Mouse (Mus musculus) midbrain, embryonic 16.5 days (tissue): ENCODE data around the gene Plpp3. TPM values are rescaled to one million over a fixed set of nuclear protein-coding genes. Genes with fewer than 3 reads are reported as not detected.
A peak's percentile ranks its signal among the peaks of the same experiment; 100 is the strongest.

Experiments used
- ATAC-seq: fragments of 200-750 bp; cut with Nextera tagmentation; 2 replicates; pipeline ENCODE4 v1.8.0; 2017; ENCODE audit warnings: moderate TSS enrichment
- H3K27ac ChIP-seq: fragments of 300-500 bp; sonication (generic); 2 replicates; pipeline ENCODE4 v1.5.1; 2014; ENCODE audit warnings: mild to moderate bottlenecking, low read length, mixed read lengths
- H3K27me3 ChIP-seq: fragments of 300-500 bp; sonication (generic); 2 replicates; pipeline ENCODE4 v1.6.1; 2014; ENCODE audit warnings: low read depth, low read length, mixed read lengths; ENCODE audit not compliant: control insufficient read depth, insufficient read depth
- H3K36me3 ChIP-seq: fragments of 300-500 bp; sonication (generic); 2 replicates; pipeline ENCODE4 v1.6.1; 2014; ENCODE audit warnings: mild to moderate bottlenecking, low read length, moderate library complexity, mixed read lengths; ENCODE audit not compliant: control insufficient read depth, insufficient read depth
- H3K4me1 ChIP-seq: fragments of 300-500 bp; sonication (generic); 2 replicates; pipeline ENCODE4 v1.6.1; 2014; ENCODE audit warnings: mild to moderate bottlenecking, low read length, mixed read lengths; ENCODE audit not compliant: control insufficient read depth, insufficient read depth
- H3K4me2 ChIP-seq: fragments of 300-500 bp; sonication (generic); 2 replicates; pipeline ENCODE4 v1.6.1; 2014; ENCODE audit warnings: mild to moderate bottlenecking, low read length, mixed read lengths
- H3K4me3 ChIP-seq: fragments of 300-500 bp; sonication (generic); 2 replicates; pipeline ENCODE4 v1.5.1; 2014; ENCODE audit warnings: low read depth, mild to moderate bottlenecking, low read length, moderate library complexity, mixed read lengths
- H3K9ac ChIP-seq: fragments of 300-500 bp; sonication (generic); 2 replicates; pipeline ENCODE4 v1.6.1; 2014; ENCODE audit warnings: low read depth, low read length, mixed read lengths
- H3K9me3 ChIP-seq: fragments of 300-500 bp; sonication (generic); replicated peaks from 2 replicates; pipeline ENCODE4 v1.6.1; 2014; ENCODE audit warnings: mild to moderate bottlenecking, low read length, mixed read lengths; ENCODE audit not compliant: control insufficient read depth, poor library complexity, severe bottlenecking
- WGBS: fragments of 180-500 bp; shearing (Covaris S2); extraction: QIAGEN DNeasy Blood & Tissue Kit; methylation state at CpG from one replicate; pipeline ENCODE4 v1.1.7; 2014; 5-methylcytosine and 5-hydroxymethylcytosine counted together
- polyA plus RNA-seq: library from polyadenylated mRNA; unstranded; fragments of >200 nt; fragmentation: Nextera tagmentation; extraction: Ambion mirVana; gene quantifications from 2 replicates; pipeline ENCODE4 v1.2.1, GENCODE M21; 2015

The Plpp3 gene
- polyA plus RNA-seq, 1 experiment from 2014 or later = 102 TPM

DNA sequence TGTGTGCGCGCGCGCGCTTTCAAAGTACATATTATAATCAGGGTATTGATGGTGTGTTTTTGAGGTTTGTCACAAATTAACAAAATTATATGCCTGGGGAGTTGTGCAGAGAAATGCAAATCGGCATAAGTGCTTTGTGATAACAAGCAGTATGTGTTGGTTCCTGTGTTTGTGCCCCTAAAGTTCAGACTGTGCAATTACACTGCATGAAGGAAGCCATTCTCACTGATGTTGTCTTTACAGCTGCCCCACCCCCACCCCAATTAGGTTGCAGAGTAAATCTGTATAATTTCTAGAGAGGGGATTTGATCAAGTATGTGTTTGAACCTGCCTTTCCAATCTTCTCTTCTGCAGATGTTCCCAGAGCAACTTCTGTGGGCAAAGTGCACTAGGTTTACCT, 7.8 kb downstream of the Plpp3 start:
- Histone ChIP-seq H3K4me3 (no peak overlapping the region), H3K9me3 (no peaks in the 10 kb centered on the region), H3K4me1 (peaks cover 14% of the 10 kb centered on the region), H3K36me3 (no peaks in the 10 kb centered on the region), H3K4me2 (no peak overlapping the region), H3K9ac (no peak overlapping the region), H3K27ac (no peak overlapping the region), H3K27me3 (no peaks in the 10 kb centered on the region; the same call in 1 of the 2 replicates)
- ATAC-seq = no peak
- 92% methylated on average over 6 of the region's 6 CpGs for WGBS

DNA sequence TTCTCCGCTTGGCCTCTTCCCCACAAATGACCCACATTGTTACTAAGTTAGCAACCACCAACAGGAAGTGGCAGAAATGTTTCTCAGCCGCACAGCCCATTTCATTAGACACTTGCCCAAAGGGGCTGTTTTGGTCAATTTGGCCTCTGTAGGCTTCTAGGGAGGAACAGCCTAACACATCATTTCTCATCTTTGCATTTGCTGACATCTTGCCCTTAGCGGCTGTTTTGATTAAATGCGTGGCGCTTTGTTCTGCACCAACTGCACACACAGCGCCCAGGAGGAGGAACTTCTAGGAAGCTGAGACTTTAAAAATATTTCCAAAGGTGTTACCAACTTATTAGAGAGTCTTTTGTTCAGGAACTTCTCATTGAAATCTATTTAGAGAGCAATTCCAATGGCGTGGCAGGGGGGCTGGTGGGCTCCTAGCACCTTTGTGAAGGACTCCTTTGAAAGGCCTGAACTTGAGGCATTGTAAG, 12.0 kb downstream of the Plpp3 start:
- H3K4me3 ChIP-seq = no peak overlapping the region
- peak overlapping the region; percentile 35 for H3K4me2 ChIP-seq
- H3K9ac ChIP-seq = no peak overlapping the region
- peaks cover 24% of the 10 kb centered on the region for H3K4me1 ChIP-seq
- no peaks in the 10 kb centered on the region; the same call in 1 of the 2 replicates for H3K27me3 ChIP-seq
- H3K27ac ChIP-seq = peak overlapping the region; percentile 81
- WGBS = 20% methylated on average over 7 of the region's 7 CpGs
- no peaks in the 10 kb centered on the region for H3K36me3 ChIP-seq
- no peak for ATAC-seq
- no peaks in the 10 kb centered on the region for H3K9me3 ChIP-seq

DNA sequence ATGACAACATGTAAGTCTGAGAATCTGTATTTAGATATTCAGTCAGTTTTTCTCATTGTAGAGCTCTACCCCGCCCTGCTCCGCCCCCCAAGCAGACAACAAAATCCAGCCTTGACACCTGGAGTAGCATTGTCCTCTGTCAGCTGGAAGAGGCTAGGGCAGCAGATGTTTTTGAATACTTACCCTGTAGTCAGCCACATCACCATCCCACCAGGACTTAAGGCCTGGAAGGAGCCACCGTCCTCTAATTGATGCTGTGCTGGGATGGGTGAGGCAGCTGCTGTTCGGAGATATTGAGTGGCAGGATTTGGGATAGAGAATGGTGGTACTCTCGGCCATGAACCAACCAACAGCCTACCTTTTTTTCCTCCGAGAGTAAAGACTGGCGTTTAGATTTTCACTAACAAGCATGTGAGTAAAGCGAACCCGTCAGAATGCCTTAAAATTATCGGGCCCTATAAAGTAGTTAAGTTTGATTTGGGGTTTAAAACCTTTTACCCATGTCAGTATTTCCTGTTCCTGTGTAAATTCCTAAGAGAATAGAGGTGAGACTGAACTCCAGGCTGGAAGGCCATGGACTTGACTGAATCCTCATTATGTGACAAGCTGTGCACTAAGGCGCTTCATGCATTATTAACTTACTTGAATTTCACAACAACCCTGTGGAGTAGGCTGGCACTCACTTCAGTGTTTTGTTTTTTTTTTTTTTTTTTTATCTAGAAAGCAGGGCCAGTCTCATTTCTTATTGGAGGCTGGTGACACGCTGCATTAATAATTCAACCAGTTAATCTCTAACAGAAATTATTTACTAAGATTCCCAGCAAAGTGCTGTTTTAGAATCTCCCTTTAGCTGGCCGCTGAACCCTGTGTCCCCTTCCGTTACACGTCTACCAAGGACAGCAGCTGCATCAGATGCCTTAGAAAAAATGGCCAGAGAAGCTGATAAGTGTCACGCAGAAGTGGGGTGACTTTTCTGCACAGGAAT, 13.0 kb downstream of the Plpp3 start:
- peak; percentile 49; the same call in 1 of the 2 replicates for ATAC-seq
- Histone ChIP-seq H3K4me1 (peaks cover 24% of the 10 kb centered on the region), H3K4me2 (peak overlapping the region; percentile 35), H3K4me3 (no peak overlapping the region), H3K9me3 (no peaks in the 10 kb centered on the region), H3K36me3 (no peaks in the 10 kb centered on the region), H3K9ac (no peak overlapping the region), H3K27ac (peak overlapping the region; percentile 81), H3K27me3 (no peaks in the 10 kb centered on the region; the same call in 1 of the 2 replicates)
- 14% methylated on average over 16 of the region's 16 CpGs for WGBS

DNA sequence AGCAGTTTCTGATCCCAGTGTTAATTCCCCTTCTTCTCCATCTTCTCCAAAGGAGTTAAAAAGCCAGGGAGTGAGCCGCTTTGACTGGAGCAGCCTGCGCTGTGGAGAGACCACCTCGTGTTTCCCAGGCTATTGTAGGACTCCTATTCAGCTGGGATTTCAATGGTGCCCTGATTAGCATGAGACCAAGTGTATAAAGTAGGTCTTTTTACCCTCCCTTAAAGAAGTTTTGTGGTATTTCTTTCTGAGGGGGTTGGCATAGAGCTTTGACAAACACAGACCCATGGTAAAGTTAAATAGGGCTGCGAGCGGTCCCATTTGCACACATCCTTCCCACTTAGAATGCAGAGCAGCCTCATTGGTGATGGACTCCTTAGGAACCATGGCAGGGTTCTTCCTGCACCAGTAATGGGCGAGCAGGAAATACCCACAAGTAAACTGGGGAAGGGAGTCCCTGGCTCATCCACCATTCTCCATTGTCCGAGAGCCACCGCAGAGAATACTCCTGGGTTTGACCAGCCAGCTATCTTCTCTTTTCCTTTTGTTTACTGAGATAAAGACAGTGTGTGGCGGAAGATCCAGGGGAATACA, 13.8 kb downstream of the Plpp3 start:
- Histone ChIP-seq H3K36me3 (no peaks in the 10 kb centered on the region), H3K4me1 (peaks cover 25% of the 10 kb centered on the region), H3K9me3 (no peaks in the 10 kb centered on the region), H3K4me3 (no peak overlapping the region), H3K9ac (peak overlapping the region; percentile 28; the same call in 1 of the 2 replicates), H3K27ac (peak overlapping the region; percentile 81), H3K27me3 (no peaks in the 10 kb centered on the region; the same call in 1 of the 2 replicates), H3K4me2 (peak overlapping the region; percentile 30; the same call in 1 of the 2 replicates)
- WGBS = 17% methylated on average over 9 of the region's 9 CpGs
- peak; percentile 88 for ATAC-seq

DNA sequence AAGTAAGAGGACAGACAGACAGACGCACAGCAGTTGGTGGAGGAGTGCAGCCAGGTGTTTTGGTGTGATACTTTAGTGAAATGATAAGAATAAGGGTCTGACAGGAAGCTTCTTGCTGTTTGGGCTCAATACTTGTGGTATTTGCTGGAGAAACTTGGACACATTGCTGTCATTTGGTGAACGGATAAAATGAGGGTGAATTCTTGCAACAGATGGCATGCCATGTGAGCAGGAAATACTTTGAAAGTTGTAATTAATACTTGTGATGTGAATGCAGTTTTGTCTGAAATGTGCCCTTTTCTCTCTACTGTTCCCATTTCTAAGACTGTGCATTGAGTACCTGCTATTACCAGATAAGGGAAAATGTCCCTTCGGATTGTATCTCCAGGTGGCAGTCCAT, 14.3 kb downstream of the Plpp3 start:
- H3K4me1 ChIP-seq = peaks cover 27% of the 10 kb centered on the region
- H3K9me3 ChIP-seq = no peaks in the 10 kb centered on the region
- WGBS = 42% methylated on average over 3 of the region's 3 CpGs
- peak overlapping the region; percentile 81 for H3K27ac ChIP-seq
- H3K27me3 ChIP-seq = no peaks in the 10 kb centered on the region; the same call in 1 of the 2 replicates
- no peak for ATAC-seq
- H3K9ac ChIP-seq = peak overlapping the region; percentile 28; the same call in 1 of the 2 replicates
- H3K4me2 ChIP-seq = peak overlapping the region; percentile 30; the same call in 1 of the 2 replicates
- no peak overlapping the region for H3K4me3 ChIP-seq
- H3K36me3 ChIP-seq = no peaks in the 10 kb centered on the region

DNA sequence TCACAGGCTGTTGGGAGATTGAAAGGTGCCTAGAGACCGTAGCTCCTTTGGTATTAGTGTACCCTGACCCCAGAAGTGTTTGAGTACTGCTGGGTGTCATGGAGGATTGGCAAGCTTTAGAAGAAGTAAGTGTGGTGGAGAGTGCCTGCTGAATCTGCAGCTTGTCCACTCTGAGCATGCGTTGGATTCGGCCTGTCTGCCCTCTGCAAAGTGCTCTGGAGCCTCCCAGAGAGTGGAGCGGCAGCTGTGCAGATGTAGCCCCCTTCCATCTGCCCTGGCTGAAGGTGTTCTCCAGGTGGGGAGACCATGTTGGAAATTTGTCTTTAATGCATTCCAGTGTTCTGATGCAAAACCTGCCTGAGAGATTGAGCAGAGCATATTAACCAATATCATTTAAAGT, 17.6 kb downstream of the Plpp3 start:
- Histone ChIP-seq H3K9me3 (no peaks in the 10 kb centered on the region), H3K4me1 (peaks cover 19% of the 10 kb centered on the region), H3K9ac (no peak overlapping the region), H3K27ac (peak overlapping the region; percentile 66), H3K4me2 (no peak overlapping the region), H3K4me3 (no peak overlapping the region), H3K27me3 (no peaks in the 10 kb centered on the region), H3K36me3 (no peaks in the 10 kb centered on the region)
- no peak for ATAC-seq
- WGBS = 75% methylated on average over 4 of the region's 4 CpGs

DNA sequence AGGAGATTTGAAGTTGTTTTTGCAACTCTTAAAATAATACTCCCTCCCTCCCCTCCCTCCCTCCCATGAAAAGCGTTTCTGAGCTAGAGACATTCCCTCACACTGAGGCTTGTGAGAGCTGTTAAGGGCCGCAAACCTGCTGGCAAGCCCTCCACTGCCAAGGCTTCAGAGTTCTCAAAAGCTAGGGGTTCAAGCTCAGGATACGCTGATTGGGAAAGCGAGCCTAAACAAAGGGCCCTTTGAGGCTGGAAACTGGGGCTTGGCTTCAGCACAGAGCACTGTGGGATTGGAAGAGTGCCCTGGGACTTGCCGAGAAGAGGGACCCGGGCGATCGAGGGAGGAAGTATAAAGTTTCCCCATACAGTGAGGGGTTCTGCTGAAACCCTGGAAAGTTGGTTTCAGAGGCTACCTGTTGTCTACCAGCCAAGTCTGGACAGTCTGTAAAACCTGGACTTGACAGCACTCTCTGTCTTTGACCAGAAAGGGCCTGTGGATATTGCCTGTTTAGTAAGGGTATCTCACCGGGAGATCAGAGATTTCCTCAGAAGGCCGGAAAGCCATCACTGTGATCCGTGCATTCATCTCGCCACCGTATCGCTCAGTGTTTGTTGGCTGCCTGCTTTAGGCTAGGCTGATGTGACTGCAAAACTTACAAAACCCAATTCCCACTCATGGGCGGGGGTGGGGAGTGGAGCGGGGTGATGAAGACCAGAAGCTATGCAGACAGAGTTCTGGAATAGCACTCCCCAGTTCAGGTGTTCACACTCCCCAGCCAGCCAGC, 18.3 kb downstream of the Plpp3 start:
- Histone ChIP-seq H3K27me3 (no peaks in the 10 kb centered on the region), H3K4me1 (peaks cover 13% of the 10 kb centered on the region), H3K9me3 (no peaks in the 10 kb centered on the region), H3K27ac (peak overlapping the region; percentile 67), H3K9ac (no peak overlapping the region), H3K4me2 (no peak overlapping the region; the same call in 1 of the 2 replicates), H3K4me3 (no peak overlapping the region), H3K36me3 (no peaks in the 10 kb centered on the region)
- peak; percentile 61; the same call in 1 of the 2 replicates for ATAC-seq
- WGBS = 53% methylated on average over 16 of the region's 16 CpGs

DNA sequence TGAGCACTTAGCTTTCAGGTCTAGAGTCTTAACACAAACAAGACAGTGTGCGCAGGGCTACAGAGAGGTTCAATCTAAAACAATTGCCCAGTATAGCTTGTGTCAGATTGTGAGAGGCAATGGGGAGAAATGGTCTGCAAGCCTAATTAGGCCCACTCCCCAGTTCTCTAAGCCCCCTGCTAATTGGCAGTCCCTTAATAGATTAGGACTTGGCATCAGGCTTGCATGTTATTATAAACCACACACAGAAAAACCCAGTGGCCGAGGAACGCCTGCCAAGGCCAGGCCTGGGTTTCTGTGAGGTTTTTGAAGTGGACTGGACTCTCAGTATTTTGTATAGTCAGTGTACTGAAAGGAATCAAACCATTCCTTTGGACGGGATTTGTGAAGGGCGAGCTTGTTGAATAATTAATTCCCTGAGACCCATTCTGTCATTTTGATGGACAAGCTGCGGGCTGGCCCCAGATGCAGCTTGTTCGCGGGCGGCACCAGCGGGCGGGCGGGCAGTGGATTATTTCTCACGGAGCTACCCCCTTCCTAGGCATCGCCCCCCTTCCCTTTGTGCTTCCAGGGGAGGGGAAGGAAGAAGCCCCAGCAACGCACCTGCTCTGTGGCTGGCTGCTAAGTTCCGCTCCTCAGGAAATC, 24.0 kb downstream of the Plpp3 start:
- Histone ChIP-seq H3K27ac (peak overlapping the region; percentile 74), H3K4me2 (peak overlapping the region; percentile 36), H3K9ac (no peak overlapping the region), H3K36me3 (no peaks in the 10 kb centered on the region), H3K4me3 (no peak overlapping the region), H3K27me3 (no peaks in the 10 kb centered on the region), H3K9me3 (no peaks in the 10 kb centered on the region), H3K4me1 (peaks cover 10% of the 10 kb centered on the region)
- peak; percentile 89 for ATAC-seq
- 7% methylated on average over 16 of the region's 16 CpGs for WGBS
